ENCODE assay signal across 9 mouse cellular contexts in the genomic region with DNA sequence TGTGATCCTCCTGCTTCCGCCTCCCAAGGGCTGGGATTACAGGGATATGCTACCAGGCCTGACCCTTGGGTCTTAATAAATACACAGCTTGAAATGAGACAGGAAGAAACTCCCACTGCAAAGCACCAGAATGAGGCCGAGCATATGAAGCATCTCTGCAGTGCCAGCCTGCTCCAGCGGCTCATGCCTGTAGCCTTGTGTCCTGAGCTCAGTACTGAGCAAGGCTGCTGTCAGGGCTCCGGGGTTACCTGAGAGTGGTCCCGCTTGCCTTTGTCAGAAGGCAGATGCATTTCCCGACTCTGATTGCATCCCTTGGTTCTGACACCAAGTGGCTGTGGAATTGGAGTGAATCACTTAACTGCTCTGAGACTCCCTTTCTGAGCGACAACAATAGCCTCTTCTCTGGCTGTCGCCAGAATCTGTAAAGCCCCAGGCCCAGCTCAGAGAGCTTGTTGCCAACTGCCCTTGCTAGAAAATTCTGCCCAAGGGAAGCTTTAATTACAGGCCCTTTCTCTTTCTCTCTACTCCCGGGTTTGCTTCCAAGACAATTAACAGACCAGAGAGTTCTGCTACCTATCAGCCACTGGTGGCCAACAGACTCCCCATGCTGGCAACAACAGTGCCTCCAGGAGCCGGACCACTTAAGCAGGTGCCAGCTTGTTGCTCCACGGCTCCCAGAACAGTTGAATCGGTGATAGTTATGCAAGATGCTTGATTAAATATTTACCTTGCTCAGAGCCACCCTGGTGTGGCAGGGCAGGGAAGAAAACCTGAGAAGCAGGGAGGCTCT.
DNase-seq lines count a peak whose midpoint lies in the region; ATAC-seq and TF ChIP-seq lines count a peak whose summit lies in the region.
"Had no signal": no experiment of that assay in that cellular context is flagged by ENCODE, and none has a peak within 500 bp of the region (broad histone marks: within the 10 kb centered on the region; RNA-seq: fewer than 3 reads in every experiment).

No protein-coding gene starts in this region.

- no peaks in the 10 kb centered on the region for H3K27me3 ChIP-seq in embryonic facial prominence, embryonic 11.5 days (ENCODE audit: control insufficient read depth, insufficient read depth, low read length)
- no peaks in the 10 kb centered on the region for H3K27me3 ChIP-seq in lung, postnatal 0 days (replicated peaks; ENCODE audit: insufficient read depth, low read length)
- no peaks in the 10 kb centered on the region for H3K27me3 ChIP-seq in heart, embryonic 12.5 days (replicated peaks)

- peak overlapping the region; percentile 56; the same call in 1 of the 2 replicates for H3K27ac ChIP-seq in embryonic facial prominence, embryonic 11.5 days (replicated peaks; ENCODE audit: low read depth, low read length)
- no peak overlapping the region for H3K27ac ChIP-seq in lung, postnatal 0 days (ENCODE audit: low read length)
- no peak overlapping the region for H3K27ac ChIP-seq in heart, embryonic 12.5 days (ENCODE audit: poor library complexity, severe bottlenecking)
- H3K27ac ChIP-seq: macrophage had no signal

- no peak for ATAC-seq in embryonic facial prominence, embryonic 11.5 days (replicated peaks; ENCODE audit: insufficient number of reproducible peaks, low FRiP score, low TSS enrichment, low read depth)
- peak; percentile 84 for ATAC-seq in lung, postnatal 0 days
- no peak for ATAC-seq in heart, embryonic 12.5 days (ENCODE audit: insufficient number of reproducible peaks, low FRiP score)

- H3K4me1 ChIP-seq in embryonic facial prominence, embryonic 11.5 days (ENCODE audit: control insufficient read depth, insufficient read depth, low read length) = peaks cover 8% of the 10 kb centered on the region; the same call in 1 of the 2 replicates
- H3K4me1 ChIP-seq in lung, postnatal 0 days (ENCODE audit: insufficient read depth, low read depth, low read length) = no peaks in the 10 kb centered on the region
- peaks cover 27% of the 10 kb centered on the region for H3K4me1 ChIP-seq in heart, embryonic 12.5 days (replicated peaks)

- peak; percentile 27 for DNase-seq in ZHBTc4 (ENCODE audit: low read depth, low spot score)
- no peak for DNase-seq in embryonic facial prominence, embryonic 11.5 days (ENCODE audit: low spot score)
- DNase-seq in kidney, adult 11 months = peak; percentile 85
- DNase-seq in lung, postnatal 0 days (ENCODE audit: low spot score) = peak; percentile 85
- no peak for DNase-seq in adrenal gland, postnatal 10 days
- DNase-seq in adrenal gland, adult 2 months = no peak
- DNase-seq: heart, postnatal 14 days had no signal

- H3K4me3 ChIP-seq in embryonic facial prominence, embryonic 11.5 days (ENCODE audit: low read depth, low read length) = no peak overlapping the region
- no peak overlapping the region for H3K4me3 ChIP-seq in lung, postnatal 0 days (ENCODE audit: low read depth, low read length)
- H3K4me3 ChIP-seq in heart, embryonic 12.5 days = no peak overlapping the region

- no peaks in the 10 kb centered on the region for H3K9me3 ChIP-seq in embryonic facial prominence, embryonic 11.5 days (replicated peaks; ENCODE audit: control insufficient read depth, low read length)
- H3K9me3 ChIP-seq in lung, postnatal 0 days (ENCODE audit: low read length) = no peaks in the 10 kb centered on the region
- no peaks in the 10 kb centered on the region for H3K9me3 ChIP-seq in heart, embryonic 12.5 days (replicated peaks)

- TF ChIP-seq CTCF in lung, postnatal 0 days (IDR thresholded peaks at IDR 0.05) = no peak

- no peak overlapping the region for H3K4me2 ChIP-seq in embryonic facial prominence, embryonic 11.5 days (ENCODE audit: low read depth, low read length)
- H3K4me2 ChIP-seq in lung, postnatal 0 days (replicated peaks; ENCODE audit: low read depth, low read length) = no peak overlapping the region
- H3K4me2 ChIP-seq in heart, embryonic 12.5 days = no peak overlapping the region

- H3K9ac ChIP-seq in embryonic facial prominence, embryonic 11.5 days (replicated peaks; ENCODE audit: low read length) = no peak overlapping the region
- H3K9ac ChIP-seq in lung, postnatal 0 days (replicated peaks; ENCODE audit: low read depth) = no peak overlapping the region
- H3K9ac ChIP-seq in heart, embryonic 12.5 days = no peak overlapping the region

- H3K36me3 ChIP-seq in embryonic facial prominence, embryonic 11.5 days (replicated peaks; ENCODE audit: control insufficient read depth, insufficient read depth, low read depth, low read length) = no peaks in the 10 kb centered on the region
- H3K36me3 ChIP-seq in lung, postnatal 0 days (ENCODE audit: insufficient read depth, low read length) = no peaks in the 10 kb centered on the region
- H3K36me3 ChIP-seq in heart, embryonic 12.5 days = no peaks in the 10 kb centered on the region

- 40% methylated on average over 12 of the region's 12 CpGs for WGBS in embryonic facial prominence, embryonic 11.5 days
- WGBS in lung, postnatal 0 days = 54% methylated on average over 12 of the region's 12 CpGs
- 56% methylated on average over 12 of the region's 12 CpGs for WGBS in heart, embryonic 12.5 days

- peak; percentile 20; the same call in 1 of the 2 replicates for TF ChIP-seq EP300 in lung, postnatal 0 days (IDR thresholded peaks at IDR 0.05)

Comparison
In these comparisons a context has a peak if more than half of its experiments do, and no peak if none do; other contexts are left out.
1. DNase-seq: peak in ZHBTc4 (single experiment), kidney, adult 11 months (single experiment) and lung, postnatal 0 days (single experiment); none in embryonic facial prominence, embryonic 11.5 days (single experiment), adrenal gland, postnatal 10 days (single experiment) and adrenal gland, adult 2 months (single experiment).